Mouse (Mus musculus): ENCODE measurements around the gene Pde2a. TPM values are rescaled to one million over a fixed set of nuclear protein-coding genes. Genes with fewer than 3 reads are reported as not detected.

The Pde2a gene
- polyA plus RNA-seq, 1 experiment from 2014 or later = 5.9 TPM

GRCm38 (mm10) chr7:101393694-101394504 lies 27.6 kb upstream of the Pde2a start:
- ATAC-seq (replicated peaks; ENCODE audit: insufficient number of reproducible peaks, low FRiP score, low TSS enrichment) = peak; percentile 60; the same call in 1 of the 2 replicates
- WGBS (ENCODE audit: insufficient replicate concordance) = 41% methylated on average over 8 of the region's 8 CpGs
- Histone ChIP-seq H3K9me3 (replicated peaks; ENCODE audit: control insufficient read depth, low read length) (no peaks in the 10 kb centered on the region), H3K27ac (ENCODE audit: low read depth, low read length) (peak overlapping the region; percentile 73), H3K27me3 (ENCODE audit: control insufficient read depth, insufficient read depth, low read length) (no peaks in the 10 kb centered on the region), H3K9ac (ENCODE audit: low read depth, low read length) (peak overlapping the region; percentile 43; the same call in 1 of the 2 replicates), H3K4me1 (ENCODE audit: control insufficient read depth, insufficient read depth, low read length) (peaks cover 52% of the 10 kb centered on the region), H3K4me2 (peak overlapping the region; percentile 41), H3K4me3 (ENCODE audit: low read depth, low read length) (no peak overlapping the region), H3K36me3 (ENCODE audit: control insufficient read depth, insufficient read depth, low read length) (no peaks in the 10 kb centered on the region)

- Histone ChIP-seq H3K4me1 (ENCODE audit: control insufficient read depth, insufficient read depth, low read length) (peaks cover 49% of the 10 kb centered on the region), H3K36me3 (ENCODE audit: control insufficient read depth, insufficient read depth, low read length) (no peaks in the 10 kb centered on the region), H3K4me2 (peak overlapping the region; percentile 41), H3K9me3 (replicated peaks; ENCODE audit: control insufficient read depth, low read length) (no peaks in the 10 kb centered on the region), H3K9ac (ENCODE audit: low read depth, low read length) (peak overlapping the region; percentile 43; the same call in 1 of the 2 replicates), H3K4me3 (ENCODE audit: low read depth, low read length) (no peak overlapping the region), H3K27ac (ENCODE audit: low read depth, low read length) (0 out of 2 replicates have a peak overlapping the region, but pooled peaks have one; percentile 73), H3K27me3 (ENCODE audit: control insufficient read depth, insufficient read depth, low read length) (no peaks in the 10 kb centered on the region)
- WGBS (ENCODE audit: insufficient replicate concordance) = 61% methylated on average over 3 of the region's 3 CpGs
- ATAC-seq (replicated peaks; ENCODE audit: insufficient number of reproducible peaks, low FRiP score, low TSS enrichment) = no peak
Measured at GRCm38 (mm10) chr7:101394569-101394968, 26.9 kb upstream of the Pde2a start.

- no peak overlapping the region for H3K4me3 ChIP-seq (ENCODE audit: low read depth, low read length)
- H3K9ac ChIP-seq (ENCODE audit: low read depth, low read length) = no peak overlapping the region
- H3K4me2 ChIP-seq = no peak overlapping the region
- no peak overlapping the region for H3K27ac ChIP-seq (ENCODE audit: low read depth, low read length)
- H3K36me3 ChIP-seq (ENCODE audit: control insufficient read depth, insufficient read depth, low read length) = no peaks in the 10 kb centered on the region
- WGBS (ENCODE audit: insufficient replicate concordance) = 83% methylated on average over 2 of the region's 2 CpGs
- no peak for ATAC-seq (replicated peaks; ENCODE audit: insufficient number of reproducible peaks, low FRiP score, low TSS enrichment)
- H3K9me3 ChIP-seq (replicated peaks; ENCODE audit: control insufficient read depth, low read length) = no peaks in the 10 kb centered on the region
- H3K27me3 ChIP-seq (ENCODE audit: control insufficient read depth, insufficient read depth, low read length) = no peaks in the 10 kb centered on the region
- H3K4me1 ChIP-seq (ENCODE audit: control insufficient read depth, insufficient read depth, low read length) = peaks cover 42% of the 10 kb centered on the region
Measured at GRCm38 (mm10) chr7:101395471-101395870, 26.0 kb upstream of the Pde2a start.

GRCm38 (mm10) chr7:101397175-101397574 lies 24.3 kb upstream of the Pde2a start:
- H3K9me3 ChIP-seq (replicated peaks; ENCODE audit: control insufficient read depth, low read length) = no peaks in the 10 kb centered on the region
- H3K4me1 ChIP-seq (ENCODE audit: control insufficient read depth, insufficient read depth, low read length) = peaks cover 26% of the 10 kb centered on the region
- no peak for ATAC-seq (replicated peaks; ENCODE audit: insufficient number of reproducible peaks, low FRiP score, low TSS enrichment)
- H3K4me2 ChIP-seq = no peak overlapping the region
- WGBS (ENCODE audit: insufficient replicate concordance) = 82% methylated on average over 4 of the region's 4 CpGs
- H3K36me3 ChIP-seq (ENCODE audit: control insufficient read depth, insufficient read depth, low read length) = no peaks in the 10 kb centered on the region
- H3K9ac ChIP-seq (ENCODE audit: low read depth, low read length) = no peak overlapping the region
- no peak overlapping the region for H3K4me3 ChIP-seq (ENCODE audit: low read depth, low read length)
- H3K27ac ChIP-seq (ENCODE audit: low read depth, low read length) = no peak overlapping the region
- no peaks in the 10 kb centered on the region for H3K27me3 ChIP-seq (ENCODE audit: control insufficient read depth, insufficient read depth, low read length)

GRCm38 (mm10) chr7:101401510-101401909 lies 20.0 kb upstream of the Pde2a start:
- Histone ChIP-seq H3K27ac (ENCODE audit: low read depth, low read length) (no peak overlapping the region), H3K9me3 (replicated peaks; ENCODE audit: control insufficient read depth, low read length) (no peaks in the 10 kb centered on the region), H3K4me2 (no peak overlapping the region), H3K4me1 (ENCODE audit: control insufficient read depth, insufficient read depth, low read length) (peaks cover 8% of the 10 kb centered on the region), H3K4me3 (ENCODE audit: low read depth, low read length) (no peak overlapping the region), H3K27me3 (ENCODE audit: control insufficient read depth, insufficient read depth, low read length) (no peaks in the 10 kb centered on the region), H3K9ac (ENCODE audit: low read depth, low read length) (no peak overlapping the region), H3K36me3 (ENCODE audit: control insufficient read depth, insufficient read depth, low read length) (no peaks in the 10 kb centered on the region)
- no peak for ATAC-seq (replicated peaks; ENCODE audit: insufficient number of reproducible peaks, low FRiP score, low TSS enrichment)
- WGBS (ENCODE audit: insufficient replicate concordance) = 74% methylated on average over 7 of the region's 7 CpGs

GRCm38 (mm10) chr7:101403831-101404230 lies 17.7 kb upstream of the Pde2a start:
- ATAC-seq (replicated peaks; ENCODE audit: insufficient number of reproducible peaks, low FRiP score, low TSS enrichment) = no peak
- Histone ChIP-seq H3K27ac (ENCODE audit: low read depth, low read length) (no peak overlapping the region), H3K27me3 (ENCODE audit: control insufficient read depth, insufficient read depth, low read length) (no peaks in the 10 kb centered on the region), H3K36me3 (ENCODE audit: control insufficient read depth, insufficient read depth, low read length) (no peaks in the 10 kb centered on the region), H3K9ac (ENCODE audit: low read depth, low read length) (no peak overlapping the region), H3K9me3 (replicated peaks; ENCODE audit: control insufficient read depth, low read length) (no peaks in the 10 kb centered on the region), H3K4me2 (no peak overlapping the region), H3K4me1 (ENCODE audit: control insufficient read depth, insufficient read depth, low read length) (peaks cover 8% of the 10 kb centered on the region), H3K4me3 (ENCODE audit: low read depth, low read length) (no peak overlapping the region)
- WGBS (ENCODE audit: insufficient replicate concordance) = 86% methylated on average over 5 of the region's 5 CpGs

- Histone ChIP-seq H3K4me3 (ENCODE audit: low read depth, low read length) (no peak within 1 kb of the TSS), H3K27me3 (ENCODE audit: control insufficient read depth, insufficient read depth, low read length) (no peaks in the 10 kb centered on the region), H3K4me2 (no peak within 1 kb of the TSS), H3K36me3 (ENCODE audit: control insufficient read depth, insufficient read depth, low read length) (no peaks in the 10 kb centered on the region), H3K27ac (ENCODE audit: low read depth, low read length) (no peak within 1 kb of the TSS), H3K9ac (ENCODE audit: low read depth, low read length) (no peak within 1 kb of the TSS), H3K4me1 (ENCODE audit: control insufficient read depth, insufficient read depth, low read length) (peaks cover 26% of the 10 kb centered on the region), H3K9me3 (replicated peaks; ENCODE audit: control insufficient read depth, low read length) (no peaks in the 10 kb centered on the region)
- 70% methylated on average over 11 of the region's 11 CpGs for WGBS (ENCODE audit: insufficient replicate concordance)
- no peak for ATAC-seq (replicated peaks; ENCODE audit: insufficient number of reproducible peaks, low FRiP score, low TSS enrichment)
Measured at GRCm38 (mm10) chr7:101410267-101410936, 11.1 kb upstream of the Pde2a start, which contains the start of gene Gm45837. Gene Gm45837, plus strand, starts transcription at chr7:101410886.

- H3K4me2 ChIP-seq = no peak overlapping the region
- H3K9ac ChIP-seq (ENCODE audit: low read depth, low read length) = no peak overlapping the region
- no peak overlapping the region for H3K4me3 ChIP-seq (ENCODE audit: low read depth, low read length)
- H3K9me3 ChIP-seq (replicated peaks; ENCODE audit: control insufficient read depth, low read length) = no peaks in the 10 kb centered on the region
- no peak overlapping the region for H3K27ac ChIP-seq (ENCODE audit: low read depth, low read length)
- H3K27me3 ChIP-seq (ENCODE audit: control insufficient read depth, insufficient read depth, low read length) = peaks cover 10% of the 10 kb centered on the region
- H3K36me3 ChIP-seq (ENCODE audit: control insufficient read depth, insufficient read depth, low read length) = no peaks in the 10 kb centered on the region
- peaks cover 22% of the 10 kb centered on the region for H3K4me1 ChIP-seq (ENCODE audit: control insufficient read depth, insufficient read depth, low read length)
- no peak for ATAC-seq (replicated peaks; ENCODE audit: insufficient number of reproducible peaks, low FRiP score, low TSS enrichment)
Measured at GRCm38 (mm10) chr7:101412796-101413195, 8.7 kb upstream of the Pde2a start.

All from heart, embryonic 11.5 days (tissue).